Mouse (Mus musculus): ENCODE measurements around the gene Fem1a. TPM values are rescaled to one million over a fixed set of nuclear protein-coding genes. Genes with fewer than 3 reads are reported as not detected.
"Not testable (repeated sequence)": the region's sequence is repeated elsewhere in the genome, so short reads cannot be mapped to it uniquely, and the experiment has no call there.

Gene Fem1a
- polyA plus RNA-seq, 1 experiment from 2014 or later: 22.9 TPM

DNA sequence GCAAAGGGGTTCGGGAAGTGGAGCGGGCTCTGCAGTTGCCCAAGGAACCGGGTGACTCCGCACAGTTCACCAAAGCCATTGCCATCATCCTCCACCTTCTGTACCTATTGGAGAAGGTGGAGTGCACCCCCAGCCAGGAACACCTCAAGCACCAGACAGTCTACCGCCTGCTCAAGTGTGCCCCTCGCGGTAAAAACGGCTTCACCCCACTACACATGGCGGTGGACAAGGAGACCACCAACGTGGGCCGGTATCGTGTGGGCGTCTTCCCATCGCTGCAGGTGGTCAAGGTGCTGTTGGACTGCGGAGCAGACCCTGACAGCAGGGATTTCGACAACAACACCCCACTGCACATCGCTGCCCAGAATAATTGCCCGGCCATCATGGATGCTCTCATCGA lies 1.7 kb downstream of the Fem1a start:
- H3K9me3 ChIP-seq; ATAC-seq (replicated peaks); H3K9ac ChIP-seq (replicated peaks); H3K27me3 ChIP-seq; H3K27ac ChIP-seq (replicated peaks): not testable (repeated sequence)
- peak overlapping the region; percentile 59; the same call in 1 of the 2 replicates for H3K4me3 ChIP-seq
- peaks cover 67% of the 10 kb centered on the region for H3K4me1 ChIP-seq
- peaks cover 51% of the 10 kb centered on the region for H3K36me3 ChIP-seq
- peak overlapping the region; percentile 98 for H3K4me2 ChIP-seq (replicated peaks)
- WGBS: 94% methylated on average over 19 of the region's 19 CpGs

DNA sequence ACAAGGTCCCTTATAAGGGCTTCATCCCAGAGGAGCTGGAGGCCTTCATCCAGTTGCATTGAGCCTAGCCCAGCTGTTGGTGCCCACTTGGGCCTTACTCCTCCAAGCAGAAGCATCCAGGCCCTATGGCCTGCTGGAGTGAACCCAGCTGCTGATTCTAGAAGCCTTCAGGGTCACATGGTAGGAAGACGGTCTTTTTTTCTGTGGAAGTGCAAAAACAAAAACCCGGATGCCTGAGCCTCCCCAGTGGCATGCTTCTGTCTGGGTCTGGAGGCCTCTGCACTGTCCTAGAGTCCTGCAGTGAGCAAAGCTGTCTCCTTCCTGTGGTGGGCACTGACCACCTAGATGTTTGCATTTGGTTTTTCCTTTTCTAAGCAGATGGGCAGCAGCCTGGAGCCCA lies 2.2 kb downstream of the Fem1a start:
- H3K27ac ChIP-seq (replicated peaks); H3K9me3 ChIP-seq; ATAC-seq (replicated peaks); H3K4me3 ChIP-seq; H3K27me3 ChIP-seq: not testable (repeated sequence)
- H3K36me3 ChIP-seq: peaks cover 53% of the 10 kb centered on the region
- H3K4me1 ChIP-seq: peaks cover 67% of the 10 kb centered on the region
- H3K4me2 ChIP-seq (replicated peaks): peak overlapping the region; percentile 6; the same call in 1 of the 2 replicates
- 0 out of 2 replicates have a peak overlapping the region, but pooled peaks have one; percentile 19 for H3K9ac ChIP-seq (replicated peaks)
- WGBS: 84% methylated on average over 2 of the region's 2 CpGs

DNA sequence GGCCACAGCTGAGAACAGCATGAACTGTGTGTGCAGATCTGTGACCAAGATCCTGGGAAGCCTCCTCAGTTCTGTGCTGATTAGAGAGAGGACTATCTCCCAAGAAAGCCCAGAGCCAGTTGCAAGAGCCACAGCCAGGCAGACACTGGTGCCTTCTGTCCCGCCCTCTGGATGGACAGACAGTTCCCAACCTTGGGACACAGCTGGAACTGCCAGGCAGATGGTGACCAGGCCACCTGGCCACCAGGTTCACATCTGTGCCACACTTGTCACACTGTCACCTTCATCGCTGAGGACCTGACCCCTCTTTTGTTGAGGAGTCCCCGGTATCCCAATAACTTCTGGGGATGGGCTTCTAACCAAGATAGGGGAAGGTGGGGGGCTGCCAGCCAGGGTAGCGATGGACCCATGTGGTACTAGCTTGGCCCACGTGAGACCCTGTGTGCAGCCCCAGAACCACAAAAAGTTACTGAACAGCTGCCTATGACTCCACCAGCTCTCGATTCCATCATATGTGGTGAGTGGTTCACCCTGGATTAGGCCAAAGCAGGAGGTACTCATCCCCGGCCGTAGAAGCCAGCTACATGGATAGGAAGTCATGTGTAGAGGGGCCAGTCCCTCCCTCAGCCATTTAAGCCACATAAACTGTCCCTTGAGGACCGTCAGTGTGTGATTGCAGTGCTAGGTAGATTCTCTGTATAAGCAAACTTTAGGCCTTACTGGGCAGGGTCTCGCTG lies 2.9 kb downstream of the Fem1a start:
- H3K4me2 ChIP-seq (replicated peaks): peak overlapping the region; percentile 6; the same call in 1 of the 2 replicates
- H3K27ac ChIP-seq (replicated peaks): no peak overlapping the region
- WGBS: 91% methylated on average over 10 of the region's 10 CpGs
- H3K4me3 ChIP-seq: no peak overlapping the region
- H3K9me3 ChIP-seq: no peaks in the 10 kb centered on the region
- ATAC-seq (replicated peaks): no peak
- no peaks in the 10 kb centered on the region for H3K27me3 ChIP-seq
- 0 out of 2 replicates have a peak overlapping the region, but pooled peaks have one; percentile 19 for H3K9ac ChIP-seq (replicated peaks)
- H3K36me3 ChIP-seq: peaks cover 53% of the 10 kb centered on the region
- peaks cover 72% of the 10 kb centered on the region for H3K4me1 ChIP-seq

DNA sequence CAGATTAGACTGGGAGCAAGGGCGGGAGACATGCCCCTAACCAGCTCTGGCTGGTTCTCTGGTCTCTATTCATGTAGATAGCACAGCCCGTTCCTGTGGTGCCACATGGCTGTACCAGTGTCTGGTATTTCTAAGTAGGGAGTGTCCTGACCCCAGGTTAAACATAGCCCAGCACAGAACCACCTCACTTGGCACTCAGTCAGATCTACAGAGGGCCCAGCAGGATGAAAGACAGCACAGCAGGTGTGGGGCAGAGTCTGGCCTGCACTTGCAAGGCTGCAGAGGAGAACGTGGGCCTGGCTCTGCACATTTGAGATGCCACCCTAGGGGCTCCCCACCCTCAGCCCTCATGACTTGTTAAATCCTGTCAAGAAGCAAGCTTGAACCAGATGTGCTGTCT lies 4.6 kb downstream of the Fem1a start:
- Histone ChIP-seq H3K27ac (replicated peaks) (no peak overlapping the region), H3K4me2 (replicated peaks) (no peak overlapping the region), H3K9ac (replicated peaks) (no peak overlapping the region), H3K4me3 (no peak overlapping the region), H3K36me3 (peaks cover 56% of the 10 kb centered on the region), H3K9me3 (no peaks in the 10 kb centered on the region), H3K27me3 (no peaks in the 10 kb centered on the region), H3K4me1 (peaks cover 61% of the 10 kb centered on the region)
- 75% methylated on average over 3 of the region's 3 CpGs for WGBS
- no peak for ATAC-seq (replicated peaks)

DNA sequence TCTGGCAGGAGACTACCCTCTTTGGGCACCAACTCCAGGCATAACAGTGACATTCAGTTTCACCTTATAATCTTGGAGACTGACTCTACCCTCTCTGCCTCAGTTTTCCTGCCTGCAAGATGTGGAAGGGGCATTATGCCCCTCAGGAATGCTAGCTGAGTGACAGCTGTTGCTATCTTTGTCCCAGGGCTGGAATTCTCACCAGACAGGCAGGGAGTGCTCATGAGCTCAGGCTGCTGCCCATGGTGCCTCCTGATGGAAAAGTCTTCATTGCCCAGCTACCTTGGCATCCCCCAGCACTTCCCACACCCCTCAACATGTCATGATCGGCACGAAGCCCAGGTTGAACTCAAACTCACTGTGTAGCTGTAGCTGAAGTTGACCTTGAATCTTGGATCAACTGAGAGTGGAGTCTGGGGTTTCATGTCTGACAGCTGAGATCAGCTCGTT lies 6.1 kb downstream of the Fem1a start:
- H3K4me2 ChIP-seq (replicated peaks): no peak overlapping the region
- H3K9me3 ChIP-seq: no peaks in the 10 kb centered on the region
- H3K36me3 ChIP-seq: peaks cover 54% of the 10 kb centered on the region
- peaks cover 57% of the 10 kb centered on the region for H3K4me1 ChIP-seq
- no peak overlapping the region for H3K9ac ChIP-seq (replicated peaks)
- H3K27me3 ChIP-seq: no peaks in the 10 kb centered on the region
- no peak overlapping the region for H3K27ac ChIP-seq (replicated peaks)
- no peak overlapping the region for H3K4me3 ChIP-seq
- ATAC-seq (replicated peaks): no peak
- WGBS: 91% methylated on average over 3 of the region's 3 CpGs

DNA sequence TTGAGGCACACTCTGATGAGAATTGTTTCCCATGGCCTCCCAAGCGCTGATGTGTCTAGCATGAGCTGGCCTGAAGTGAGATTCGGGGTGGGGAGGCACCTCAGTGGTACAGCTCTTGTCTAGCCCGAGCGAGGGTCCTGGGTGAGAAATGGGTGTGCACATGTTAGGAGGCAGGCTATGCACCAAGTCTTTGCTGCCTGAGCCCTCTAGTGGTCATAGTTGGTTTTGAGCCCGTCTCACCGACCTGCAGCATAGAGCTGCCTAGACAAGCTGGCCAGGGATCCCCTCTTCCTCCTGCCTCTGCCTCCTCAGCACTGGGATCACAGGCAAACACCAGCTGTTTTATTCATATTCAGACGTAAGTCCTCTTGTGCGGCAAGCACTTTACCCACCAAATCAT lies 7.4 kb downstream of the Fem1a start:
- H3K9me3 ChIP-seq: no peaks in the 10 kb centered on the region
- WGBS: 18% methylated on average over 8 of the region's 8 CpGs
- ATAC-seq (replicated peaks): peak; percentile 61
- H3K36me3 ChIP-seq: peaks cover 47% of the 10 kb centered on the region
- no peak overlapping the region for H3K27ac ChIP-seq (replicated peaks)
- no peak overlapping the region for H3K9ac ChIP-seq (replicated peaks)
- H3K4me1 ChIP-seq: peaks cover 47% of the 10 kb centered on the region
- H3K4me3 ChIP-seq: no peak overlapping the region
- no peaks in the 10 kb centered on the region for H3K27me3 ChIP-seq
- no peak overlapping the region for H3K4me2 ChIP-seq (replicated peaks)

DNA sequence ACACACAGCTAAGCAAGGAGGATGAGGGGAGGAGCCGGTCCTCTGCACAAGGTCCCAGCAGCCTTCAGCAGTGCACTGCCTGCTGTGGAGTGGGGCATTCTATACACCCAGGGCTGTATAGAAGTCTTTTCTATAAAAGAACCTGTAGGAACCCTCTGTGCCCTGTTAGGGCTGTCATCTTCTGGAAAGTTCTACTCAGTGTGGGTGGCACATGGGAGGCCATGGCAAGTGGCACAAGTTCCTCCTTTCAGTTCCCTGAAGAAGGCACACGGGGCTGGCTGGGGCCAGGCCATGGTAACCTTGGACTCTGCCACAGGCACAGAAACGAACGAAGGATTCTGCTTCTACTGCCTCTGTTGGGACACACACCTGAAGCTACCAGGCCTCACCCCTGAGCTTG lies 8.4 kb downstream of the Fem1a start:
- no peak for ATAC-seq (replicated peaks)
- Histone ChIP-seq H3K4me1 (peaks cover 46% of the 10 kb centered on the region), H3K9ac (replicated peaks) (no peak overlapping the region), H3K4me2 (replicated peaks) (no peak overlapping the region), H3K9me3 (no peaks in the 10 kb centered on the region), H3K27me3 (no peaks in the 10 kb centered on the region), H3K36me3 (peaks cover 37% of the 10 kb centered on the region), H3K27ac (replicated peaks) (no peak overlapping the region), H3K4me3 (no peak overlapping the region)
- WGBS: 92% methylated on average over 4 of the region's 4 CpGs

DNA sequence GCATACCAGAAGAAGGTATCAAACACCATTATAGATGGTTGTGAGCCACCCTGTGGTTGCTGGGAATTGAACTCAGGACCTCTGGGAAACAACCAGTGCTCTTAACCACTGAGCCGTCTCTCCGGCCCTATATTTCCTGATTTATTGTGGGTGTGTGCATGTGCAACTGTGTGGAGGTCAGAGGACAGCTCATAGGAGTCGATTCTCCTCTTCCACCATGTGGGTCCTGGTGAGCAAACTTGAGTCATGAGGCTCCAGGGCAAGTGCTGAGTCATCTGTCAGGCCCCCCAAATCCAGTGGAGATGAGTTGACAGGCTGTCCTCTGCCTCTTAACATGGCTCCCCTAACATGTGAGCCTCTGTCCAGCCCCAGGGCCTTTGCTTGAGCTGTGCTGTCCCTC lies 9.3 kb downstream of the Fem1a start:
- Histone ChIP-seq H3K4me3 (no peak overlapping the region), H3K36me3 (peaks cover 28% of the 10 kb centered on the region), H3K4me2 (replicated peaks) (no peak overlapping the region), H3K27me3 (no peaks in the 10 kb centered on the region), H3K4me1 (peaks cover 37% of the 10 kb centered on the region), H3K9me3 (no peaks in the 10 kb centered on the region), H3K9ac (replicated peaks) (no peak overlapping the region), H3K27ac (replicated peaks) (no peak overlapping the region)
- ATAC-seq (replicated peaks): no peak
- WGBS: 93% methylated on average over 3 of the region's 3 CpGs

DNA sequence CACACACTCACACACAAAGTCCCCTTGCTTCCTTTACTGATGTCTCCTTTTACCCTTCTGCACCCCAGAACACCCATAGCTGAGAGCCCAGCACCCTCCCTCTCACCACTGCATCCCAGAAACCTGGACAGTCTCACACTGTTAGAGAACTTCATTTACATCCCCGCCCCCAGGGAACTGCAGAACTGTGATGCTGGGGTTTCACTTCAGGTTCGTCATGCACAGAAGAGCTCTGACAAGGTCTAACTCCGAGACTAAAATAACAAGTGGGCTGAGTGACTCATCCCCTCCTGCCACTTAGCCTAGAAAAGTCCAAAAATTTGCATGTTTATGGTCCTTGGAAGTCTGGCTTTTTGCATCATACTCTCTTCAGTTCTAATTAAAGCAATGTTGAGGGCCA lies 9.7 kb downstream of the Fem1a start:
- peaks cover 24% of the 10 kb centered on the region for H3K36me3 ChIP-seq
- ATAC-seq (replicated peaks): no peak
- no peaks in the 10 kb centered on the region for H3K27me3 ChIP-seq
- 61% methylated on average over 3 of the region's 3 CpGs for WGBS
- no peak overlapping the region for H3K27ac ChIP-seq (replicated peaks)
- no peak overlapping the region for H3K4me3 ChIP-seq
- peaks cover 33% of the 10 kb centered on the region for H3K4me1 ChIP-seq
- no peaks in the 10 kb centered on the region for H3K9me3 ChIP-seq
- H3K4me2 ChIP-seq (replicated peaks): no peak overlapping the region
- H3K9ac ChIP-seq (replicated peaks): no peak overlapping the region

DNA sequence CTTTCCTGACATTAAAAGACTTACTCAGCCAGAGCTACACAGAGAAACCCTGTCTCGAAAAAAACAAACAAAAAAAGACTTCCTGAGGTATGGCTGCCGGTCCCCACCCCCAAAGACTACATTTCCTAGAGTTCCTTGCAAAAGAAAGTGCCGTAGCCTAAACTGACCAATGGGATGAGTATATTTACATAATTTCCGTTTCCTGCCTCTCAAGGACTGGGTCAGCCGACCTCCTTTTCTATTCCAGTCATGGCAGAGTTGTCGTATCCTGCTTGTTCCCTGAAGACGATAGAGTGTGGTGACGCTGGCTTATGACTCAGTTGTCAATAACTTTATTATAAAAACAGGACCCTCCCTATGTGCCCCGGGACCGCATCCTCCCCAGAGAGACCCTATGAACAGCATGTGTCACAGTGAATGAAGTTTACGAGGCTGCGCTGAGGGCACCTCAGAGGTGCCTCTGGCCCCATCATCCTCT lies 12.6 kb downstream of the Fem1a start:
- H3K27ac ChIP-seq (replicated peaks): peak overlapping the region; percentile 74
- no peaks in the 10 kb centered on the region for H3K27me3 ChIP-seq
- 17% methylated on average over 12 of the region's 12 CpGs for WGBS
- H3K9ac ChIP-seq (replicated peaks): peak overlapping the region; percentile 47
- H3K9me3 ChIP-seq: no peaks in the 10 kb centered on the region
- H3K4me2 ChIP-seq (replicated peaks): peak overlapping the region; percentile 78
- 0 out of 2 replicates have a peak, but pooled peaks cover 3% of the 10 kb centered on the region for H3K36me3 ChIP-seq
- H3K4me3 ChIP-seq: peak overlapping the region; percentile 42
- peaks cover 12% of the 10 kb centered on the region for H3K4me1 ChIP-seq
- ATAC-seq (replicated peaks): peak; percentile 88

DNA sequence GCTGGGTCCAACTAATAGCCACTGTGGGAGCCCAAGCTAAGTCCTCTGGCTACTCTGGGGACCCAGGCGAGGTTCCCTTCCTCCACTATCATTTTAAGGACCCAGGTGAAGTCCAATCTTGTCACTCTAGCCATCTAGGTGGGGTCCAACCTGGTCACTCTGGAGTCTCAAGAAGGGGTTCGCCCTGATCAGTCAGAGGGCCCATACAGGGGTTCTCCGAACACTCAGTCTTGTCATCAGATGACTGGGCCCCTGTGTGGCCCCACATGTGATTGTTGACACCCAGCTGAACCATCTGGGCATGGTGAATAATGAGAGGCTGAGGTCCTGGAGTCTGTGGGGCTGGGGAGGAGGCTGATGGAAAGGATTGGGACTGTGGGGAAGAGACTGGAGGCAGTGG lies 13.1 kb downstream of the Fem1a start:
- Histone ChIP-seq H3K4me1 (peaks cover 12% of the 10 kb centered on the region), H3K9ac (replicated peaks) (peak overlapping the region; percentile 47), H3K4me2 (replicated peaks) (peak overlapping the region; percentile 78), H3K4me3 (peak overlapping the region; percentile 42), H3K27ac (replicated peaks) (peak overlapping the region; percentile 74; the same call in 1 of the 2 replicates), H3K9me3 (no peaks in the 10 kb centered on the region), H3K36me3 (0 out of 2 replicates have a peak, but pooled peaks cover 3% of the 10 kb centered on the region), H3K27me3 (no peaks in the 10 kb centered on the region)
- 73% methylated on average over 3 of the region's 3 CpGs for WGBS
- peak; percentile 24; the same call in 1 of the 2 replicates for ATAC-seq (replicated peaks)

DNA sequence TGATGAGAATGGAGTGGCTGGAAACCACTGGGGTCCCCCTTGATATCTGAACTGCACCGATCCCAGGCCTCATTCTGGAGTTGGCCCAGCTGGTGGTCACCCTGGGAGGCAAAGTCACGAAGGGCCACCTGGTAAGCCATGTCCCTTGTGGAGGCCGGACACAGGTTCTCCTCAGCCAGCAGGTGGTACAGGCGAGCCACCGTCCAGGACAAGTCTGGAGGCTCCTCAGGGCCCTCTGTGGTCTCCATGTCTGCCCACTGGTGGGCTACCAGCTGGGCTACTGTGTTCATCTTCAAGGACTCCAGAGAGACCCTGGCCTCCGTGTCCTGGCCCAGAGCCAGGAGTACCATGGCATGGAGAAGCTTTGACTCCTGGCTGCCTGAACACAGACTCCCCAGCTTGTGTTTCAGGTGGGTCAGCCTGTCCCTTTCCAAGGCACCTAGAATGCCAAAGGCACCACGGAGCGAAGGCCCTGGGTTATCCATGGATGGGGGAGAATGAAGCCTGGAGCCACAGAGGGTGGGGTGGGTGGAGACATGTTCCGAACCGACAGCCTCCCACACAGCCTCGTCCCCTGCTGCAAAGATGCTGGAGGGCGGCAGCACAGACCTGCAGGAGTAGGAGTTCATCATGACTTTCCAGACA lies 15.1 kb downstream of the Fem1a start:
- no peaks in the 10 kb centered on the region for H3K27me3 ChIP-seq
- WGBS: 88% methylated on average over 12 of the region's 12 CpGs
- no peak for ATAC-seq (replicated peaks)

More for the DNA sequence above, 15.1 kb downstream of the Fem1a start:
- Histone ChIP-seq H3K4me1 (peaks cover 20% of the 10 kb centered on the region), H3K27ac (replicated peaks) (no peak overlapping the region), H3K9ac (replicated peaks) (no peak overlapping the region), H3K4me3 (no peak overlapping the region), H3K4me2 (replicated peaks) (no peak overlapping the region), H3K36me3 (no peaks in the 10 kb centered on the region), H3K9me3 (no peaks in the 10 kb centered on the region)

Measured in forebrain, embryonic 15.5 days (tissue).